Mouse (Mus musculus) A20 (cell line): ENCODE results near the gene Slc25a40.

Experiments used
- DNase-seq: peaks from one replicate; pipeline ENCODE4 v3.0.0-alpha.2; 2011; ENCODE audit warnings: low read depth, low spot score

Slc25a40 gene

GRCm38 (mm10) chr5:8489471-8490110 lies 66.9 kb downstream of the Slc25a40 start:
- DNase-seq = peak; percentile 51

- no peak for DNase-seq
Observed at GRCm38 (mm10) chr5:8491778-8492177, 69.1 kb downstream of the Slc25a40 start.
